Mouse (Mus musculus) neutrophil, adult 5-6 weeks (primary cell): ENCODE measurements around the gene Dtx4. TPM values are rescaled to one million over a fixed set of nuclear protein-coding genes. Genes with fewer than 3 reads are reported as not detected.
A peak's percentile ranks its signal among the peaks of the same experiment; 100 is the strongest.

ENCODE experiments used
- ATAC-seq: fragments of 151-379, 151-347 bp; 2 replicates; pipeline ENCODE4 v1.8.0; 2017; ENCODE audit warnings: mild to moderate bottlenecking, moderate TSS enrichment; ENCODE audit not compliant: insufficient number of reproducible peaks, poor library complexity, low FRiP score, severe bottlenecking; ENCODE audit errors: extremely low read depth
- total RNA-seq: library from RNA; stranded (forward); fragments of 200-1000 nt; gene quantifications from 2 replicates; pipeline ENCODE4 v1.2.3, GENCODE M21; 2017

Gene Dtx4
- total RNA-seq, 1 experiment from 2014 or later: 10.5 TPM

DNA sequence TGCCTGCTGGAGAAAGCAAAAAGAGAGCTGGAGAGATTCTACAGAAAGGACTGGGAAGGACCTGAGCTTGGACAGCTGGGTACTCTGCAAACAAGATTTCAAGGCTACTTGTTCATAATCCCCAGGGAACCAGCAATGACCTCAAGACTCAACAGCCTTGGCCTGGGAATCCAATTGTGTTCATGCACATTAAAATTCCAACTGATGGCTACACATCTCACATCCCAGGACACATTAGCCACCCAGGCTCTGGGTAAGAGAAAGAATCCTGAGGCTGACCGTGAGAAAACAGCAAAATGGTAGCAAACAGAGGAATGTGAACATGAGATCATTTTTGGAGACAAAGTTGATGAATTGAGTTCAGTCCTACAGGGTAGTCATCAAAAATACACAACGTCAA is 5.0 kb downstream of the Dtx4 start:
- ATAC-seq: no peak

DNA sequence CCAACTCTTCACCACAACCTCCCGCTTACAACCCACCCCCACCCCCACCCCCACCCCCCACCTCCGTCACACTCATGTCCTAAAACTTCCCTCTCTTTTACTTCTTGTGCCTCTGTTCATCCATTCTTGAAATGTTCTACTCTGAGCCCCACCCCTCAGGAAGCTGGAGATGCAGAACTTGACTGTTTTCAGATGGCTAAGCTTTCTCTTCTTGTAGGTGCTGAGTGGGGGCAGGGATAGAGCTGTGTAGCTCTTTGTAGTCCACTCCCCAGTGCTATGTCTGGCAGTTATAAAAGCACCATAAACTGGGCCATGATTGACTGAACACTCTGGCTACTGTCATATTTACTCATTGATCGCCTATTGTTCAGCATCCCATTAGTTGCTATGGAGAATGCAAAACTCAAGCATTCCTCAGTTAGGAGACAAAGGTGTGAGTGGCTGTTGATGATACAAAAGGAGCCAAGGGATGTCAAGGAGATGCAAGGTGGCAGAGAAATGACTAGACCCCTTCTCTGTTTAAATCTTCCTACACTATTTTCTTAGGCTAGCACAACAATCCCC is 6.2 kb downstream of the Dtx4 start:
- no peak for ATAC-seq

GRCm38 (mm10) chr19:12494187-12494458 is 7.1 kb downstream of the Dtx4 start:
- ATAC-seq: no peak

DNA sequence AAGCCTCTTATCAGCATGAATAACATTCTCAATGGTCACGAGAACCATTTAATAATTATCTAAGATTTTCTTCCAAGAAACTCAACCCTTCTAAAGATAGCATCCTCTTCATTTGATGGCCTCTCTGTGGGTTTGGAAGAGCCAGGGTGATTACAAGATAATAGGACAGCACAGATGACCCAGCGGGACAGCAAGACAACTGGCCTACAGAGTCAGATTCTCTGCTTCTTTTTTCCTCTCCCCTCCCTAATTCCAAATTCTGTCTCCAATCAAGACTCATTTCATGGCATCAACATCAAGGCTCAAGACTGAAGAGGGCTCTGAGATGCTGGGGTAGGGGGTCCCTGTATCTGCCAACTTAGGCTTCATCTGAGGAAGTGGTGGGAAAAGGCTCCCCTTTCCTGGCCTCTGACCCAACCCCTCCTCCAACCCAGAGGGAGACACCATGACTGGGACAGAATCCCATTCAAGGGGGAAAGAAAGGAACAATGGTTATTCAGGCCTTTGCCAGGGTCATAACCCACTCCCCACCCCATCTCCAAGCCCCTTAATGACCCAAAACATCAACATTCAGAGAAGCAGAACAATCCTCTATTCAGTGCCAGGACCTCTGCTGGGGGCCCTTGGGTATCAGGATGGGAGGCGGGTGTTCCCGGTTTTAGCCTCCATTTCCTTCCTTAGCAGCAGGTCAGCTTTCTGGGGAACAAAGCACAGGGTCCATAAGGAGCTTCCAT is 7.6 kb downstream of the Dtx4 start:
- ATAC-seq: no peak

- no peak for ATAC-seq
Measured at GRCm38 (mm10) chr19:12491636-12492035, 9.6 kb downstream of the Dtx4 start.

DNA sequence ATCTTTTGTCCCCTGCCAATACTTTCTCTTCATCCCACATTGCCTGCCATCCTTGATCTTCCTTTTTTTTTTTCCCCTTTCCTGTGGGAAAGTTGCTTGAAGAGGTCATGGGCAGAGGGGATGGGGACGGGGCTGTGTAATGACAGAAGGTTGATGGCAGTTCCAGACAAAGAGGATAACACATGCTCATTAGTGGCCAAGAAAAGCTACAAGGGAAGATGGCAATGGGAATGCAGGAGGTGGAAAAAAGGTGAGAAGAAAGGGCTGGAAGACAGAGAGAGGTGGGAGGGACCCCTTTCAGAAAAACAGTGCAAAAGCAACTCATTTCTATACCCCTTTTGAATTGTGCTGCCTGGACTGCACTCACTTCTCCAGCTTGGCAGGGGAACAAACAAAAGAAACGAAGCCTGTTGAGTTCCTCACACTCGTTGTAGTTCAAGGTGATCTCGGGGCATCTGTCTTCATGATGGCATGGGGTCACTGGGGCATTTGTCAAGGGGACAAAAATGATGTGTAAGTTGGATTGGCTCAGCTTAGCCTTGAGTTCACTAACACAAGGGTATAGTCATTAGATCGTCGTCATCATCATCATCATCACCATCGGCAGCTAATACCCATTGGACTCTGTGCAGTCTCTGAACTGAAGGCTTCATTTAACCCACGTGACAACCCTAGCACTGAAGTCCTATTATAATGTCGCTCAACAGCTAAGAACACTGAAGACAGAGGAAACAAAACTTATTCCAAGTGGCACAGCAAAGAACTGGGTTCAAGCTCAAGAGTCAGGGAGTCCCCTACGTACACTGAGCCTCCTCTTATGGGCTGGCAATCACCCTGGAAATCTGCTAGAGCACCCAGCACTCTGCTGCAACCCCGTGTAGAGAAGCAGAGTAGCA is 11.3 kb downstream of the Dtx4 start:
- no peak for ATAC-seq

DNA sequence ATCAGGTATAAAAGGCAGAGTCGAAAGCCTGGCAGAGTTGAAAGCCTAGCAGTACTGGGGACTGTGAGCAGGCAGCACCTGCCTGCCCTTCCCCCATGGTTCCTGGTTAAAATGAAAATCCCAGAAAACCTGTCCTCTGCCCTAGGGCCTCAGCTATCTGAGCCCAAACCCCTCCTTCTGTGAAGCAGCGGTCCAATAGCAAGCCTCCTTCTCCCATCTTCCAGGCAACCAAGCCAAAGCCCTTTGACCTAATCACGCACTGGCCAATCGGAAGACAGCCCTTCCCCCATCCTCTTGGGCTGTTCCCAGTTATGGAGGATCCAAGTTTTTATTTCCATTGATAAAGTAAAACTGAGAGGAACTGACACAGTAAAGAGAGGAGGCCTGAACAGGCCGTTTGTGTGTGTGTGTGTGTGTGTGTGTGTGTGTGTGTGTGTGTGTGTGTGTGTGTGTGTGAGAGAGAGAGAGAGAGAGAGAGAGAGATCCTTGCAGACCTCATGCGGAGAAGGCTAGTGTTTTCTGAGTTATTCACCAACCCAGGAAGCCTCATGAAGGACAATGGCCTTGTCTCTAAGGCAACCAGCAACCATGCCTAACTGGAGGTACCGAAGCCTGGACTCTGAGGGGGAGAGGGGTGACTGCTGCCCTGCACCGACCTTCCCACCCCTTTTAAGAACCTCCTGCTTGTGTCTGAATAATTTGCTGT is 12.1 kb downstream of the Dtx4 start:
- ATAC-seq: no peak

DNA sequence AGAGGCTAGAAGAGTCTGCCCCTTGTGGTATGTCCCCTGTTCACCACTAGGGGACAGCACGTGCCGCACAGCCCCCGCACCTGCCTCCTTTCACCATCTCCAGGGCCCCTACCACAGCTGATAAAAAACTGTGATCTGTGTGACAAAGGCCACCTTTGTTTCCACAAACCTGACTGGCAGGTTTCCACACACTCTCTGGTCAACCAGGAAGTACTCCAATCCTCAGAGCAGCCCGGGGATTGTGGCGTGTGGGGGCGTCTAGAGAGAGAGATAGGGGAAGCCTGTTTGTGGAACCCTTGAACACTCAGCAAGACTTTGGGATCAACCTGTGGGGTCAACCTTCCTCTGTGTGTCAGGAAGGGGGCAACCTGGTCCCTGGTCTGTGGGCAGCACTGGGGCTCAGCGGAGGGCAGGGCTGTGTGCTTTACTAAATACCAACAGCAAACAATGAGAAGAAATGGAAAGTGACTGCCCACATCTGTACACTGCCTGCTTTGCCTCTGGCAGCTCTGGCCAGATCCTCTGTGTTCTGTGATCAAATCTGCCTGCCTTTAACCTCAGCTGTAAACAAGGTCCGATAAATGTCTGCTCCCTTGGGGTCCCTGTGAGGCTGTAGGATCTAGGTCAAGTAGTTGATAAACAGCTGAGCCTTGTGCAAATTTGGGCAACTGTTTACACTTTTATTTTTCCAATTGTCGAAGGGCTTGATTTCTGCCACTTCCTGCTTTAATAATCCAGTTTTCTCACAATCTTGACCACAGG is 12.9 kb downstream of the Dtx4 start:
- ATAC-seq: peak; percentile 78

DNA sequence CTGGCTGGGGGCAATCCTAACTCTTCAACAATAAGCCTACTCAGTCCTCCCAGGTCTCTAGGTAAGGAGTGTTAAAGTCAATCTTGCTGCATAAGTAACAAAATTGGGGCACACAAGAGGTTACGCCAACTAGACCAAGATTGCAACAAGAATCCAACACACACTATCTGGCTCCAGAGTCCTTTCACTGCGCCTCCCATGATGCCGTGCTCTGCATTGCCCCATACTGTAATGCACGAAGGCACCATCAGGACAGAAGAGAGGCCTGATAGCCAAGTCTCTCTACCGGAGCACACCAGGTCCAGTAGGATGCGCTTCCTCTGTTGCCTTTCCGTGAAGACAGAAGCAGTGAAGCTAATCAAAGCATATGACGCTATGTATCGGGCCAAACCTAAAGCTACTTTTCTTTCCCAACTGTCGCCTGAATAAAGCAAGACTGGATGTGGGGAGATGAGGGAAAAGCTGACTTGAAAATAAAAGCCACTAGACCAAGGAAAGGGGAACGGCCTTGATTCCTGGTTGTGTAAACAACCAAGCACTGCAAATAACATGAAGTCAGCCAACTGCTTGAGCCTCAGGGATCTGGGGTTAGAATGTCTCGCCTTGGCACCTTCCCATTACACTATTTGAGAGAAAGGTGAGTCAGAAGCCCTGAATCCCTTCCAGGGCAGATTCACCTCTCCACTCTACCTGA is 13.6 kb downstream of the Dtx4 start:
- no peak for ATAC-seq

DNA sequence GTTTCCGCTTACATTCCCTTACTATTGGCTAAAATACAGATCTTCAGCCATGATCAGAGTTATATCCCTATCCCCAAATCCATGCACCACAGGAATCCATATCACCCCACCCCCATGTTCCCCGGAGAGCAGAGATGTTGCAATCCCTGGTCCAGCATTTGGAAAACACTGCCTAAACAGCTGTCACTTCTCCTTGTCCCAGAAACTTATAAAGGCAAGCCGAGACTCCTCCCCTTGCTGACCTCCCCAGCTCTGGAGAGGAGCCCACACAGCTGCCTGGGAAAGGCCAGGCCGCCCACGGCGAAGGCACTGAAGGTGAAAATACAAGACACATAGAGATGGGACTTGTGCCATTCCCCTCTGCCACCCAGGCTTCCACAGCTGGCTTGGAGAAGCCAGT is 14.4 kb downstream of the Dtx4 start:
- ATAC-seq: no peak

- no peak for ATAC-seq
Measured at GRCm38 (mm10) chr19:12485631-12486030, 15.6 kb downstream of the Dtx4 start.

GRCm38 (mm10) chr19:12485223-12485622 is 16.0 kb downstream of the Dtx4 start:
- no peak for ATAC-seq

DNA sequence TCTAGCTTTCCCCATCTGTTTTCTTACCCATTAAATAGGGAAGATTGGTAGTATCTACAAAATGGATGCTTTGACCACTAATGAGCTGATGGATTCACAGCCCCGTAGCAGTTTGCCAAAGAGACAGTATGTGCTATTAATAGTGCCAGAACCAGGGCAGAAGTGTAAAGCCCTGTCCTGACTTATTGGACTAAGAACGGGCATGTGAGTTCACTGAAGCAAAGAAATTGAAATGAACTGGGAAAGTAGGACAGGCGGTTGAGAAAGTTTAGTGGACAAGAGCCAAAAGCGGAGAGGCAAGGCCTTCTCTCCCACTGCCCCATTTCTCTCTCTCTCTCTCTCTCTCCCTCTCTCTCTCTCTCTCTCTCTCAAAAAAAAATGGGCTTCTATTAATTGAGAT is 17.0 kb downstream of the Dtx4 start:
- ATAC-seq: no peak

DNA sequence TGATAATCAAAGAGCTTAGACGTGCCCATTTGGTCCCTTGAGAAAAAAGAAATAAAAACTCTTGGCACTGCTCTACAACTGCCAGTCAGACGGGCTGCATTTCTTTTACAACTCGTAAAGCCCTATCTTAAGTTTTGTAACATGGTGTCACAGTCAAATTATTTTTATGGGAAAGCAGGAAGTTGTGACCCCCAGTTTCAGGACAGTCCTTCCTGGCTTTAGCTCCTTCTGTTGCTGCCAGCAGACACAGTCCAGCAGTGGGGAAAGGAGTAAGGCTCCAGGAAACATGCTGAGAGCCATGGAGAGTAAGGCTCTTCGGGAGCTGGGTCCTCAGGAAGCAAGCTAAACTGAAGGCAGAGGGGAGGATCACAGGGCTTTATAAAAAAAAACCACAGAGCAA is 17.5 kb downstream of the Dtx4 start:
- ATAC-seq: no peak

DNA sequence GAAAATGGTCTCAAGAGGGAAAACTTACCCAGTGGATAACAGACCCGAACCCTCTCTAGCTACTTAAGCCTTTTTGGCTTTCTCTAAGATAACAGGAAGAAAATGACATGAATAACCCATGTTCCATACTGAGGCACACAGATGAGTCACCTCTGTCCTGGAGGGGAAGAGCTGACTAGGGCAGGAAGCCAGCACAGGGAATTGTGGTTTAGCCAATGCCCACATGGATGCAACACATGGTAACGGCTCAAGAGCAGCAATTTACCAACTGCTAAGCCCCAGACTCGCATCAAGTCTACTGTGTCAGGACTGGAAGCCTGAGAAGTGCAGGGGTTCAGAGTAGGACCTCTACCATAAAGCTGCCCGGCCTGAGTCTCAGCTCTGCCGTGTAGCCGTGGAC is 22.9 kb downstream of the Dtx4 start:
- no peak for ATAC-seq

GRCm38 (mm10) chr19:12476721-12477270 is 24.5 kb downstream of the Dtx4 start:
- ATAC-seq: peak; percentile 31; the same call in 1 of the 2 replicates

DNA sequence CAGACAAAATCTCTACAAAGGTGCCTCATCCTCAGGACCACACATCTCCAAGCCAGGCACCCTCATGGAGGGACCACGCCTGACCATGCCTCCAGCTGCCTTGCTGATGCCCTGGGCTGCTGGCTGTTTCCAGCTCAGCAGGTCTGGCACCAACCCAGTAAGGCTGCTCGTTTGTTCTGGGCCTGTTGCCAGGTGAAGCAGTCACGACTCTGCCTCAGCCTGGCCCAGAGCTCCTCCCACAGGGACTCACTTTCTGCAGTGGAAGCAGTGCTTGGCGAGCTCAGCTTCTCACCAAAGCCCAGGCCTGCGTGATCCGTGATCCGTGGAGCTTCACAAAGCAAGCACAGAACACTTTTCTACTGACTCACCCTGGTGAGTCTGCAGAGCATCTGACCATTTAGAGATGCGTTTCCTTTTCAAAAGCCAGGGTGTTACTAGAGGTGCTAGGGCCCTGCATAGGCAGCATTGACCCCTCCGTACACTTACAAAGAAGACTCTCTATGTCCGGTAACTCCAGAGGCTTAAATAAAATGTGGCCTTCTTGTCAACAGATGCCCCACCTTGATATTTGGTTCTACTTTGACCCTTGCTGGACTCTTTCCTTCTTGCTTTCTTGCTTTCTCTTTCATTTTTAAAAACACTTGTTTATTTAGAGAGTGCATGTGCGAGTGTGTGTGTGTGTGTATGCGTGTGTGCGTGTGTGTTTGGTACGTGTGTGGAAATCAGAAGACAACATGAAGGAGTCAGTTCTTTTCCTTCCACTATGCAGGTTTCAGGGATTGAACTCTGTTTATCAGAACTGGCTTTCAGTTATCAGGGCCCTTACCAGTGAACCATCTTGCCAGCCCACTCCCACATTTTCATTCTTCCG is 25.6 kb downstream of the Dtx4 start:
- ATAC-seq: peak; percentile 59
